In the genomic region with DNA sequence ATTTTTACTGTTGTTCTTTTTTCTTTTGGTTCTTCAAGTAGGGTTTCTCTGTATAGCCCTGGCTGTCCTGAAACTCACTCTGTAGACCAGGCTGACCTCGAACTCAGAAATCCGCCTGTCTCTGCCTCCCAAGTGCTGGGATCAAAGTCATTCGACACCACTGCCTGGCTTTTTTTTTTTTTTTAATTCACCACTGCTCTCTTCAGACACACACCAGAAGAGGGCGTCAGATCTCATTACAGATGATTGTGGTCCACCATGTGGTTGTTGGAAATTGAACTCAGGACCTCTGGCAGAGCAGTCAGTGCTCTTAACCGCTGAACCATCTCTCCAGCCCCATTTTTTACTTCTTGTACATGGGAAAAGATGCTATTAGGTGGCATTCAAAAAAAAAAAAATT, we compare ENCODE assay signal across 32 mouse cellular contexts. TPM values are rescaled to one million over a fixed set of nuclear protein-coding genes. Genes with fewer than 3 reads are reported as not detected.
"Had no signal": no experiment of that assay in that cellular context is flagged by ENCODE, and none has a peak within 500 bp of the region (broad histone marks: within the 10 kb centered on the region; RNA-seq: fewer than 3 reads in every experiment).

No protein-coding gene starts in this region.

RNA-seq across cellular contexts. Expression of a gene that starts 11.1 kb away (rescaled TPM):
- total RNA-seq: heart, postnatal 10 days; heart, postnatal 14 days; heart, postnatal 25 days; heart, postnatal 36 days; heart, postnatal 4 days; hematopoietic stem cell, adult 5-6 weeks; layer of hippocampus, adult 18-20 months; layer of hippocampus, adult 2 months; layer of hippocampus, adult 8-10 months; layer of hippocampus, postnatal 10 days; layer of hippocampus, postnatal 14 days; layer of hippocampus, postnatal 25 days; layer of hippocampus, postnatal 36 days; left cerebral cortex, adult 18-20 months; left cerebral cortex, adult 2 months had no signal
- polyA plus RNA-seq: heart, embryonic 12.5 days; heart, embryonic 13.5 days; heart, embryonic 14.5 days; heart, embryonic 15.5 days; heart, embryonic 16.5 days; heart, postnatal 0 days; hindbrain, embryonic 10.5 days; hindbrain, embryonic 11.5 days; intestine, embryonic 15.5 days; intestine, embryonic 16.5 days; intestine, postnatal 0 days; kidney, adult 2 months; kidney, embryonic 14.5 days; kidney, embryonic 15.5 days; kidney, embryonic 16.5 days; kidney, postnatal 0 days had no signal

RNA-seq across cellular contexts. Expression of a gene that starts 36.8 kb away (rescaled TPM):
- total RNA-seq: hematopoietic stem cell, adult 5-6 weeks; layer of hippocampus, adult 18-20 months; layer of hippocampus, adult 2 months; layer of hippocampus, postnatal 36 days had no signal
- polyA plus RNA-seq: inflammation-experienced regulatory T-cells, adult 6 months had no signal

RNA-seq across cellular contexts. Expression of a gene that starts 43.9 kb away (rescaled TPM):
- total RNA-seq: heart, postnatal 25 days; hematopoietic stem cell, adult 5-6 weeks had no signal
